Comparison of ENCODE assay signal across 8 mouse cellular contexts in genomic region chr11:98965416-98966077, GRCm38 (mm10). TPM values are rescaled to one million over a fixed set of nuclear protein-coding genes. Genes with fewer than 3 reads are reported as not detected.
A peak's percentile ranks its signal among the peaks of the same experiment; 100 is the strongest.
DNase-seq lines count a peak whose midpoint lies in the region; ATAC-seq and TF ChIP-seq lines count a peak whose summit lies in the region.

No protein-coding gene starts in this region.

- TF ChIP-seq EP300 in liver, postnatal 0 days (IDR thresholded peaks at IDR 0.05; ENCODE audit: low read depth) = no peak

- 5% methylated on average over 11 of the region's 11 CpGs for WGBS in heart, embryonic 11.5 days (ENCODE audit: insufficient replicate concordance)
- 4% methylated on average over 9 of the region's 11 CpGs for WGBS in forebrain, embryonic 14.5 days
- WGBS in liver, postnatal 0 days (ENCODE audit: insufficient replicate concordance) = 44% methylated on average over 10 of the region's 11 CpGs

- H3K4me2 ChIP-seq in heart, embryonic 11.5 days = peak overlapping the region; percentile 97
- H3K4me2 ChIP-seq in forebrain, embryonic 14.5 days (ENCODE audit: low read length) = peak overlapping the region; percentile 100
- H3K4me2 ChIP-seq in liver, postnatal 0 days (ENCODE audit: low read depth, low read length) = peak overlapping the region; percentile 29; the same call in 1 of the 2 replicates

- no peak for TF ChIP-seq CTCF in E14TG2a.4 (conservative IDR thresholded peaks at IDR 0.05; ENCODE audit: low read length)
- TF ChIP-seq CTCF in liver, postnatal 0 days (IDR thresholded peaks at IDR 0.05; ENCODE audit: low read depth) = no peak

- H3K36me3 ChIP-seq in heart, embryonic 11.5 days (ENCODE audit: control insufficient read depth, insufficient read depth, low read length) = peaks cover 17% of the 10 kb centered on the region; the same call in 1 of the 2 replicates
- H3K36me3 ChIP-seq in E14TG2a.4 (ENCODE audit: insufficient read depth, low read length) = peaks cover 58% of the 10 kb centered on the region
- H3K36me3 ChIP-seq in forebrain, embryonic 14.5 days (ENCODE audit: control insufficient read depth, insufficient read depth, low read length) = 0 out of 2 replicates have a peak, but pooled peaks cover under 1% of the 10 kb centered on the region
- H3K36me3 ChIP-seq in liver, postnatal 0 days (replicated peaks; ENCODE audit: insufficient read depth, low read length) = peaks cover 21% of the 10 kb centered on the region

- peaks cover 96% of the 10 kb centered on the region for H3K4me1 ChIP-seq in heart, embryonic 11.5 days (ENCODE audit: control insufficient read depth, insufficient read depth, low read length)
- peaks cover 89% of the 10 kb centered on the region for H3K4me1 ChIP-seq in E14TG2a.4 (replicated peaks; ENCODE audit: low read depth, low read length)
- H3K4me1 ChIP-seq in forebrain, embryonic 14.5 days (ENCODE audit: control insufficient read depth, insufficient read depth, low read length) = peaks cover 93% of the 10 kb centered on the region
- H3K4me1 ChIP-seq in liver, postnatal 0 days (ENCODE audit: insufficient read depth) = peaks cover 49% of the 10 kb centered on the region

- peak overlapping the region; percentile 63 for H3K9ac ChIP-seq in heart, embryonic 11.5 days (ENCODE audit: low read depth, low read length)
- peak overlapping the region; percentile 38 for H3K9ac ChIP-seq in forebrain, embryonic 14.5 days (ENCODE audit: low read length)
- H3K9ac ChIP-seq in liver, postnatal 0 days (replicated peaks) = 0 out of 2 replicates have a peak overlapping the region, but pooled peaks have one; percentile 16

- DNase-seq in heart, postnatal 4 days = no peak
- DNase-seq in forebrain, embryonic 14.5 days (ENCODE audit: low spot score) = no peak
- DNase-seq in liver, postnatal 0 days = no peak
- no peak for DNase-seq in layer of hippocampus, adult 11-12 months (ENCODE audit: low spot score)
- no peak for DNase-seq in layer of hippocampus, postnatal 10 days (ENCODE audit: low spot score in 2 of 2)

- peak overlapping the region; percentile 83 for H3K27ac ChIP-seq in heart, embryonic 11.5 days (ENCODE audit: low read depth, low read length)
- peak overlapping the region; percentile 94; the same call in 1 of the 2 replicates for H3K27ac ChIP-seq in forebrain, embryonic 14.5 days (ENCODE audit: low read depth, low read length)
- no peak overlapping the region for H3K27ac ChIP-seq in liver, postnatal 0 days (ENCODE audit: low read depth)

- H3K9me3 ChIP-seq in heart, embryonic 11.5 days (replicated peaks; ENCODE audit: control insufficient read depth, low read length) = no peaks in the 10 kb centered on the region
- H3K9me3 ChIP-seq in E14TG2a.4 (ENCODE audit: low read length) = no peaks in the 10 kb centered on the region
- H3K9me3 ChIP-seq in forebrain, embryonic 14.5 days (replicated peaks; ENCODE audit: control insufficient read depth, low read length) = no peaks in the 10 kb centered on the region
- H3K9me3 ChIP-seq in liver, postnatal 0 days (ENCODE audit: low read length) = no peaks in the 10 kb centered on the region

- 0 out of 2 replicates have a peak overlapping the region, but pooled peaks have one; percentile 65 for H3K4me3 ChIP-seq in heart, embryonic 11.5 days (ENCODE audit: low read depth, low read length)
- peak overlapping the region; percentile 90 for H3K4me3 ChIP-seq in E14TG2a.4 (replicated peaks; ENCODE audit: low read length)
- no peak overlapping the region for H3K4me3 ChIP-seq in forebrain, embryonic 14.5 days (ENCODE audit: low read depth, low read length)
- H3K4me3 ChIP-seq in liver, postnatal 0 days (ENCODE audit: low read depth, low read length) = no peak overlapping the region

- ATAC-seq in heart, embryonic 11.5 days (replicated peaks; ENCODE audit: insufficient number of reproducible peaks, low FRiP score, low TSS enrichment) = no peak
- ATAC-seq in forebrain, embryonic 14.5 days = no peak
- no peak for ATAC-seq in liver, postnatal 0 days
- ATAC-seq in erythroid progenitor cell, adult 5-6 weeks (replicated peaks; ENCODE audit: low FRiP score, poor library complexity, severe bottlenecking) = no peak

- H3K27me3 ChIP-seq in heart, embryonic 11.5 days (ENCODE audit: control insufficient read depth, insufficient read depth, low read length) = no peaks in the 10 kb centered on the region
- H3K27me3 ChIP-seq in E14TG2a.4 (ENCODE audit: insufficient read depth, low read length) = no peaks in the 10 kb centered on the region
- peaks cover 10% of the 10 kb centered on the region; the same call in 1 of the 2 replicates for H3K27me3 ChIP-seq in forebrain, embryonic 14.5 days (replicated peaks; ENCODE audit: control insufficient read depth, insufficient read depth, low read length)
- peaks cover 29% of the 10 kb centered on the region for H3K27me3 ChIP-seq in liver, postnatal 0 days (ENCODE audit: insufficient read depth, low read length)

RNA-seq across cellular contexts. Expression of gene Gjd3, which starts 17.3 kb away (rescaled TPM):
- 1.3 and 1.5 TPM in 2 replicates for polyA plus RNA-seq in heart, embryonic 11.5 days (2014; fragmentation: Nextera tagmentation; extraction: Ambion mirVana)
- total RNA-seq in heart, postnatal 4 days (2021) = 1 to 10 TPM; 2.0 to 2.5 TPM
- 0.27 and 0.28 TPM in 2 replicates for polyA plus RNA-seq in forebrain, embryonic 14.5 days (2014; fragmentation: Nextera tagmentation; extraction: Ambion mirVana)
- polyA plus RNA-seq in liver, postnatal 0 days (2015; fragmentation: Nextera tagmentation; extraction: Ambion mirVana) = not detected in 2 replicates
- not detected in 2 replicates for total RNA-seq in erythroid progenitor cell, adult 5-6 weeks (2015; ENCODE audit: low replicate concordance)
- total RNA-seq in erythroid progenitor cell, adult 5-6 weeks (2017; ENCODE audit: low replicate concordance) = not detected in 2 replicates
- 1 to 10 TPM; 2.4 to 3.6 TPM for total RNA-seq in layer of hippocampus, postnatal 10 days (2021)

RNA-seq across cellular contexts. Expression of gene Rara, which starts 37.9 kb away (rescaled TPM):
- polyA plus RNA-seq in heart, embryonic 11.5 days (2014; fragmentation: Nextera tagmentation; extraction: Ambion mirVana) = 34.9 and 36.6 TPM in 2 replicates
- 10 to 100 TPM; 34.6 to 38.1 TPM for total RNA-seq in heart, postnatal 4 days (2021)
- polyA plus RNA-seq in forebrain, embryonic 14.5 days (2014; fragmentation: Nextera tagmentation; extraction: Ambion mirVana) = 8.2 and 9.8 TPM in 2 replicates
- polyA plus RNA-seq in liver, postnatal 0 days (2015; fragmentation: Nextera tagmentation; extraction: Ambion mirVana) = 5.4 and 5.6 TPM in 2 replicates
- 4.3 and 18.4 TPM in 2 replicates for total RNA-seq in erythroid progenitor cell, adult 5-6 weeks (2015; ENCODE audit: low replicate concordance)
- 0.51 and 1.4 TPM in 2 replicates for total RNA-seq in erythroid progenitor cell, adult 5-6 weeks (2017; ENCODE audit: low replicate concordance)
- 10 to 100 TPM; 21.7 to 24.0 TPM for total RNA-seq in layer of hippocampus, postnatal 10 days (2021)

RNA-seq across cellular contexts. Expression of gene Cdc6, which starts 57.9 kb away (rescaled TPM):
- 33.6 and 34.0 TPM in 2 replicates for polyA plus RNA-seq in heart, embryonic 11.5 days (2014; fragmentation: Nextera tagmentation; extraction: Ambion mirVana)
- total RNA-seq in heart, postnatal 4 days (2021) = 10 to 100 TPM in 1 of 2 experiments, 1 to 10 TPM in 1; 9.8 to 10.2 TPM
- polyA plus RNA-seq in forebrain, embryonic 14.5 days (2014; fragmentation: Nextera tagmentation; extraction: Ambion mirVana) = 14.1 and 16.4 TPM in 2 replicates
- polyA plus RNA-seq in liver, postnatal 0 days (2015; fragmentation: Nextera tagmentation; extraction: Ambion mirVana) = 19.1 and 22.3 TPM in 2 replicates
- total RNA-seq in erythroid progenitor cell, adult 5-6 weeks (2015; ENCODE audit: low replicate concordance) = 72.4 and 84.3 TPM in 2 replicates
- total RNA-seq in erythroid progenitor cell, adult 5-6 weeks (2017; ENCODE audit: low replicate concordance) = 96.1 and 116 TPM in 2 replicates
- total RNA-seq in layer of hippocampus, postnatal 10 days (2021) = 1 to 10 TPM; 1.1 to 2.2 TPM

RNA-seq across cellular contexts. Expression of gene Top2a, which starts 58.4 kb away (rescaled TPM):
- 220 and 244 TPM in 2 replicates for polyA plus RNA-seq in heart, embryonic 11.5 days (2014; fragmentation: Nextera tagmentation; extraction: Ambion mirVana)
- total RNA-seq in heart, postnatal 4 days (2021) = 100 to 1,000 TPM; 174 to 191 TPM
- 135 and 150 TPM in 2 replicates for polyA plus RNA-seq in forebrain, embryonic 14.5 days (2014; fragmentation: Nextera tagmentation; extraction: Ambion mirVana)
- polyA plus RNA-seq in liver, postnatal 0 days (2015; fragmentation: Nextera tagmentation; extraction: Ambion mirVana) = 74.3 and 90.2 TPM in 2 replicates
- 1,106 and 1,185 TPM in 2 replicates for total RNA-seq in erythroid progenitor cell, adult 5-6 weeks (2015; ENCODE audit: low replicate concordance)
- 1,820 and 2,303 TPM in 2 replicates for total RNA-seq in erythroid progenitor cell, adult 5-6 weeks (2017; ENCODE audit: low replicate concordance)
- 10 to 100 TPM; 16.6 to 19.1 TPM for total RNA-seq in layer of hippocampus, postnatal 10 days (2021)

Comparison
In these comparisons a context has a peak if more than half of its experiments do, and no peak if none do; other contexts are left out.
1. H3K4me2 ChIP-seq: peak in every context shown above with its lines; median percentile 100 in forebrain, embryonic 14.5 days; 97 in heart, embryonic 11.5 days; 29 in liver, postnatal 0 days.
2. H3K4me3 ChIP-seq: peak in heart, embryonic 11.5 days (single experiment) and E14TG2a.4 (single experiment); none in forebrain, embryonic 14.5 days (single experiment) and liver, postnatal 0 days (single experiment).
3. RNA of gene Cdc6, which starts 57.9 kb away (total RNA-seq): 72.4 to 116 TPM in erythroid progenitor cell, adult 5-6 weeks; 9.8 to 10.2 TPM in heart, postnatal 4 days and 1.1 to 2.2 TPM in layer of hippocampus, postnatal 10 days; every median in the first group is over 4 times any median in the second.
4. Peak in every context shown above with its lines, with median percentiles within 50 percentile points of each other: H3K9ac ChIP-seq.